Mouse (Mus musculus): Measurements from ENCODE around the gene Dcdc2a. TPM values are rescaled to one million over a fixed set of nuclear protein-coding genes. Genes with fewer than 3 reads are reported as not detected.

Dcdc2a gene
- total RNA-seq, 2 experiments from 2014 or later, result not detected

DNA sequence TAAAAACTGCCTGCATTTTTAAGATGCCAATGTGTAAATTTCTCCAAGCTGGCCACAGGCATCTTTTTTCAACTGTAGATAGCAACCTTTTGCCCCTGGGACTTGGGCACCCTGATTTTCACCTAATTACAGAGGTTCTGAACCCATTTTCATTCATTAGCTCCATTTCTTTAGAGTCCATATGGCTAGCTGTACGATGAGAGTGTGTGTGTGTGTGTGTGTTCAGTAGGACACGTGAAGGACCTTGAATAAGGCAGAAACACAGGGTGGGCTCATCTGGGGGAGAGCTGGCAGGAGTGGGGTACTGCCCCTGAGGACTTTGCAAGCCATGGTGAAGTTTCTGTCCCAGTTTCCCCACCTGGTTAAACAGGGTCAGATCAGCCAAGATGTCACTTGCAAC is 105.0 kb downstream of the Dcdc2a start:
- DNase-seq, result no peak
- intact Hi-C loops (cut with DNase I), result no loop called here

DNA sequence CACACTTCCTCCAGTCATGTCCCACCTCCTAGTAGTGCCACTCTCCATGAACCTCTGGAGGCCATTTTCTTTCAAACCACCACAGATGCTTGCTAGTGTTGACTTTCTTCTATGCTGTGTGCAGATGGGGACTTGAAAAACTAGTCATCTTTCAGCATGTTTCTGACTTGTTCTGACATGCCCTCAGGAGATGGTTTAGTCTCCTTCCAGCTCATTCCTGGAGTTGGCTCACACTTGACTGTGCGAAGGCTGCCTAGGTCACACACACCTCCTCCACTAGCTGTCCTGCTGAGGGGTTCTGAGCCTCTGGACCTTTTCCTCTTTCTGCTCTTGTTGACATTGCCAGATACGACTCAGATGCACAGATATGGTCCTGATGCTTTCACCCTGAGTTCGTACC is 106.8 kb downstream of the Dcdc2a start:
- intact Hi-C loops (cut with DNase I), result no loop called here

GRCm38 (mm10) chr13:25168891-25169290 is 113.1 kb downstream of the Dcdc2a start:
- intact Hi-C loops (cut with DNase I), result no loop called here
- no peak for DNase-seq

More for the DNA sequence above, 106.8 kb downstream of the Dcdc2a start:
- no peak for DNase-seq

- DNase-seq, result no peak
- intact Hi-C loops (cut with DNase I), result no loop called here
Observed at GRCm38 (mm10) chr13:25177835-25178234, 122.0 kb downstream of the Dcdc2a start.

- DNase-seq, result no peak
- intact Hi-C loops (cut with DNase I), result no loop called here
Observed at GRCm38 (mm10) chr13:25178236-25179001, 122.6 kb downstream of the Dcdc2a start.

DNA sequence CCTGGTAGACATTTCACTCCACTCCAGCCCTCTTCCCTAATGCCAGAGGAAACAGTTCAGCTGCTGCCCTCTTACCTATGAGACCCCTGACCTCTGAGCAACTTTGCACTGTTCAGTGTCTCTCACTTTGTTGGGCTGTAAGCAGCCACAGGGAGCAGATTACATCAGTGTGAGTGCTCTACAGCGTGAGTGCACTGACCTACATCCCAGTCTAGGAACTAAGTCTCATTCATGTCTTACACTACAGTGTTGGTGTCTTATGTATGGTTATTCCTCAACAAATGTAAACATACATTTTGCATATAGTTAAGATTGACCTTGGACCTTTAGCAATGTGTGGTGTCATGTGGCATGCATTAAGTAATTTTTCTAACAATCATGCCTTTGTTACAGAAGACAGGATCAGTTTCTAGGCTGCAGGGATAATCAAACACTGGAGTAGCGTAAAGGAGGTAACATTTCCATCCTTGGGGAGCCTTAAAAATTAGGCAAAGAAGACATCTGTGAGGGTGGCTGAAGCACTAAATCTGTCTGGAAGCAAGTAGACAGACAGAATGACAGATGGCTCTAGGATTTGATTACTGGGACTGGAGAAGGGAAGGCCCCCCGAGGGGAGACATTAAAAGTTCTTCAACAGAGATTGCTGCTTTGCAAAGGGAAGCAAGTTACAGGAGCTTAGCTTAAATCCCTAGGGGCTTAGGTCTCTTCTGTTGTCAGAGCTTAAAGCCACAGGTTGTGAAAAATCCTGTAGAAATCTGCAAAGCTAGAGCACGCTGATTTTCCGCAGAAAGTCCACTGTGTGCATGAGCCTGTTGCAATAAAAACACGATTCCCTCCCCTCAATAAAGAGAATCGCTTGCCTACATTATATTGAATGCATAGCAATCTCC is 130.9 kb downstream of the Dcdc2a start:
- intact Hi-C loops (cut with DNase I), result no loop called here

GRCm38 (mm10) chr13:25187326-25187710 is 131.5 kb downstream of the Dcdc2a start:
- DNase-seq, result no peak
- intact Hi-C loops (cut with DNase I), result no loop called here

More for the DNA sequence above, 130.9 kb downstream of the Dcdc2a start:
- DNase-seq, result no peak

GRCm38 (mm10) chr13:25189419-25190144 is 133.8 kb downstream of the Dcdc2a start:
- DNase-seq, result no peak
- intact Hi-C loops (cut with DNase I), result no loop called here

DNA sequence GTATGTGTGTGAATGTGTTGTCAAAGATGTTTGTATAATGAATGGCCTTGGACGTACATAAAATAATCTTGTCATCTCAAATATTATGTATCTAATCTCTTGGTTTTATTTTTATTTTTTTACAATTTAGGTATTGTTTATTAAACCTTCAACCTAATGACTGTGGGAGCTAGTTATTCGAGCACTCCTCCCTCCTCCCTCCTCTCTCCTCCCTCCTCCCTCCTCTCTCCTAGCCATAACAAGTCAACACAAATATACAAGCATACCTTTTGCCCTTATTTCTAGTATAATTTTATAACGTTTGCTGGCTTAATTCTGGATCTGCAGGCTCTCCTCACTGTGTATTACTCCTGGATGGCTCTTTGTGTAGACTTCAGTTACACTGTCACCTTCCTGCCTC is 134.4 kb downstream of the Dcdc2a start:
- no peak for DNase-seq
- intact Hi-C loops (cut with DNase I), result no loop called here

GRCm38 (mm10) chr13:25195706-25196105 is 139.9 kb downstream of the Dcdc2a start:
- intact Hi-C loops (cut with DNase I), result no loop called here
- no peak for DNase-seq

DNA sequence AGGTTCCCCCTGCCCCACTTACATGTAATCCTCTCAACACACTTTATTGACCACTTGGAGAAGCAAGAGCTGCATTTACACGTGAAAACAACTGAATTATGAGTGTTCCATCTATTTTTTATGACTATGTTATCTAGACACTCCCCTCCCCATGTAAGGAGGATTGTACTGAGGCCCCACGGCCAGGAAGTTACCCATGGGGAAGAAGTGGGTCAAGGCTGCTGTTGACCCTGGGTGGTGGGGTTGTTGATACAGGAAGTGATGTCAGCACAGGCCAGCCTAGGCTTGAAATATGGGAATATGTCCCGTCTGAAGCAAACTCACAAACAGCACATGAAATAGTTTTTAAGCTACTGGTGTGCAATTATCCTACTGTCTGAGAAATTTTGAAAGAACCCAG is 144.1 kb downstream of the Dcdc2a start:
- no peak for DNase-seq
- intact Hi-C loops (cut with DNase I), result no loop called here

- intact Hi-C loops (cut with DNase I), result no loop called here
Observed at GRCm38 (mm10) chr13:25206950-25207349, 151.1 kb downstream of the Dcdc2a start.

GRCm38 (mm10) chr13:25218394-25218793 is 162.6 kb downstream of the Dcdc2a start:
- intact Hi-C loops (cut with DNase I), result no loop called here
- no peak for DNase-seq

More at GRCm38 (mm10) chr13:25206950-25207349, 151.1 kb downstream of the Dcdc2a start:
- DNase-seq, result no peak

DNA sequence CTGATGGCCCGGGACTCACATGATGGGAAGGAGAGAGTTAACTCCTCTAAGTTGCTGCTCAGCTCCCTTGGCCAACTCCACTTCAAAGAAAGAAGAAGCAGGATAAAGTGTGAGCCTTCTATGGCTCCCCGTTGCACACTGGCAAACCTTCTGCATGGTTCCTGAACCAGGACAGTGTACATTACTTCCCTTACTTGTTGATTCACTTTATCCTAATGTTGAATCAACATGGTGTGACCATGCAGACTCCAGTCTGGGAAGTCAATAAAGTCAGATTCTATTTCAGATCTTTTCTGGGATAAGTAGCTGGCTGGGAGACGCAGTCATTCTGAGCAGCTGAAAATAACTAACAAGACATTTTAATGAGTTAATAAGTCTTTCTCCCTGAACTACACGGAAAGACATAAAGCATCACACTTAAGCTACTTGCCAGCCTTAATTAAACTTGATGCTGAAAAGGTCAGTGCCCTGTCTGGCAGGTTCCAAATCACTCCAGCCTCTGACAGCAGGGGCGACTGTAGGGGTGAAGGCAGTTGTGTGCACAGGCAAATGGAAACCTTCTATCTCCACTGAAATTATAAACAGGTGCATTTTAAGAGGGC is 164.5 kb downstream of the Dcdc2a start:
- intact Hi-C loops (cut with DNase I), result no loop called here
- DNase-seq, result no peak

- intact Hi-C loops (cut with DNase I), result no loop called here
- no peak for DNase-seq
Observed at GRCm38 (mm10) chr13:25251893-25252292, 196.1 kb downstream of the Dcdc2a start.

DNA sequence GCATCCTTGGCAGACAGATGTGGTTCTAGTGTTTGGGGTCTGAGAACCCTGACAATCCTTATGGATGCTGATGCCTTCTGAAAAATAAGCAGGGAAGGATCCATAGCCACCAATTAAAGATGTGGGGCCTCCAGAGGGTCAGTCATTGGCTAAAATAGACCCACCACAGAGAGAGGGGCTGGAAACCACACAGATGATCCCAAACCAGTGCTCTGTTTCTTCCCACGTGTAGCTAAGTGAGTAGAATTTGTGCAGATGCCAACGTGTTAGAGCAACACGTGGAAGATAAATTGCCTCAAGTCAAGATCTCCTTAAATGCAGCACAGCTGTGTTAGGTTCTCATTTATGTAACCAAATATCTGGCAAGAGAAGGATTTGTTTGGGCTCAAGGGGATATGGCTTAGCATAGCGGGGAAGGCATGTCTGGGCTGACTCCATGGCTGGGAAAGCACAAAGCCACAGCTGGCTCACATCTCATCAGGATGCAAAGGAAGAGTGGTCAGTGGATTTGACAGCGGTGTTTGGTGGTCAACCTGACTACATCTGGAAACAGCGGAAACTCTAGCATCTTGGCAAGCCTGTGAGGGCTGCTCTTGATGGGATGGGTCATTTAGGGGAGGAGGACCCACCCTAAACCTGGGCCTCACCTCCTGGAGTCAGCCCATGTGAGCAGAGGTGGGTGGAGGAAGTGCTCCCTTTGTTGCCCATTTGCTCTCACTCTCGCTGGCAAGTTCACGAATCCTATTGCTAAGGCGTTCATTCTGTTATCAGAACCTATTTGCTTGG is 198.9 kb downstream of the Dcdc2a start:
- no peak for DNase-seq
- intact Hi-C loops (cut with DNase I), result no loop called here

GRCm38 (mm10) chr13:25257608-25258007 is 201.8 kb downstream of the Dcdc2a start:
- DNase-seq, result no peak
- intact Hi-C loops (cut with DNase I), result no loop called here
